Mouse (Mus musculus): Measurements from ENCODE around the gene Ptms.

DNA sequence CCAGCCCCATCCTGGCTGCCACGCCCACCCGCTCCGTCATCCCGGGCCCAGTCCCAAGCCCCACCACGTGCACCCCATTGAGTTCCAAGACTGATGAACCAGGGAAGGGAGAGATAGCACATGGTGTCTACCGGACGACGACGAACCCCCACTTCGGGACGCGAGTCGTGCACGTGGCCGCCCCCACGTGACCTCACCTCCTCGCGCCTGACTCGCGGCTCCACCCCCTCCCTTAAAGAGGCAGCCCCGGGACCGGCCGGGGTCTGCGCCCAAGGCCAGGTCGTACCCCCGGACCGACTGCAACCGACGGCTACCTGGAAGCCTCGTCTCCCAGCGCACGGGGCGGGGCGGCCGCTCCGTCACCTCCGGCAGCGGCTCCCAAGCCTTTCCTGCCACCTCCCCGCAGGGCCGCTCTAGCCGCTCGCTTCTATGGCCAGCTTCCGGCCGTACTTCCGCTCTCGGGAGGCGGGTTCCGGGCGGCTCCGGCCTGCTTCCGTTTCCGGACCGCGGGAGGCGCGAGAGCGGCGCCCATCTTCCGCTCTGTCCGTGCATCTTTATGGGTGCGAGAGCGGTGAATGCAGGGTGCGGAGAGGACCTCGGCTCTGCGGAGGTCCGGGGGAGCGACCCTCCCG, 45.3 kb upstream of the Ptms start, which contains the start of gene Cops7a:
- TF ChIP-seq CTCF (IDR thresholded peaks at IDR 0.05) (0 out of 2 replicates have a peak, but pooled peaks have one; percentile 12), EP300 (IDR thresholded peaks at IDR 0.05) (no peak)

All from lung, postnatal 0 days (tissue).